Mouse (Mus musculus) megakaryocyte progenitor cell, adult 5-6 weeks (primary cell): ENCODE data around the gene Tcf7l1. TPM values are rescaled to one million over a fixed set of nuclear protein-coding genes. Genes with fewer than 3 reads are reported as not detected.
"Not testable (repeated sequence)": the region's sequence is repeated elsewhere in the genome, so short reads cannot be mapped to it uniquely, and the experiment has no call there.

Experiments used
- ATAC-seq: replicated peaks from 2 replicates; pipeline ENCODE4 v1.8.0; 2016; ENCODE audit warnings: mild to moderate bottlenecking, moderate TSS enrichment, inconsistent platforms; ENCODE audit not compliant: poor library complexity
- total RNA-seq, 2 experiments: library from RNA; stranded (forward) in 1 of 2; stranded (reverse) in 1 of 2; fragments of 157-497, 149-512 nt in 1 of 2; fragments of 200-1000 nt in 1 of 2; gene quantifications; 2 replicates each; pipeline versions ENCODE4 v1.2.3 to v1.2.4; 2015 to 2017

Gene Tcf7l1
- 0.37 and 0.52 TPM in 2 replicates for total RNA-seq (2015)
- total RNA-seq (2017) = not detected in 2 replicates

DNA sequence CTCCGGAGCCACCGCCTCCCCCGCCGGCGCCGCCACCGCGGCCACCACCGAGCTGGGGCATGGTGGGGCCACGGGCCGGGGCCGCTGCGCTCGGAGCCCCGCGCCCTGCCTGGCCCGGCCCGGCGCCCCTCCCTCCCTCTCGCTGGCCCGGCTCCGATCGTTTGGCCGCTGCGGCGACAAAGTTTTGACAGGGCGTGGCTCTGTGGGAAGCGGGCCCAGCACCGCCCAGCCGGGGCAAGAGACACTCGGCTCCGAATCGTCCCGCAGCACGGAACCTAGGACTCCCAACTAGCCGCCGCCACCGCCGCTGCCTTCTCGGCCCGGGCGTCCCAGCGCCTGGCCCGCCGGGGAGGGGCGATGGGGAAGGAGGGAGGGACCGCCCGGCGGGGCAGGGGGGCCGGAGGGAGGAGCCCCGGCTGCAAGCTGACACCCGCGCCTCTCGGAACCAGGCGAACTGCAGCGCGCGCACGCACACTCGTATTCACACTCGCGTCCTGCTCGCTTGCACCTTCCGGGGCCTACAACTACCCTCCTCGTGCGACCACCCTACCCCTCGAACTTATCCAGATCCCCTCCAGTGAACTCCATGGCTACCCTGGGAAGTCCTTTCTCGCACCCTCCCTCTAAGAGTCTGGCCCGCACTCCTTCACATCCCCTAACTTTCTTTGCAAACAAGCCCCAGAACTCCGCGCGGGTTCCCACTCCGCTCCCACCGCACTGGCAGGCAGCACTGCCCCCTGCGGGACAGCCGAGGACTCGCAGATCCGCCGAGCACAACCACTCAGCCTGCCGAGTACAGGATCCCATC, at the start of gene Tcf7l1:
Gene Tcf7l1, minus strand, starts transcription at position 363 of the 808 bp plus-strand sequence.
- peak; percentile 96 for ATAC-seq

DNA sequence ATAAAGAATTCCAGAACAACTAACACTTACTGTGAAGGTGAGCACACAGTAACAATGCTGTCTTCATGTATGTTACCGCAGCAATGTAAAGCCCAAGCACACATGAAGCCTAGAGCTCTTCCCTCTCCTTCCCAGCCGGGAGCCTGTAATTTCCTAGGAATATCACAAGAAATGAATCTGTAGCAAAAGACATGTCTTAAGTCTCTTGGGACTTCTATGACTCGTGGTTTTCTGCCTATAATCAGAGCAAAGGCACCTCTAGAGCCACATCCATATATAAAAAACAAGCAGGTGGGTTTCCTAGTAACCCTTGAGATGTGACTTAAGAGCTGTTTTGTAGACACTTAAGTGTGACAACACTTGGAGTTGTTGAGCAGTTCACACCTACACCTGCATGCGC, 48.7 kb upstream of the Tcf7l1 start:
- no peak for ATAC-seq

DNA sequence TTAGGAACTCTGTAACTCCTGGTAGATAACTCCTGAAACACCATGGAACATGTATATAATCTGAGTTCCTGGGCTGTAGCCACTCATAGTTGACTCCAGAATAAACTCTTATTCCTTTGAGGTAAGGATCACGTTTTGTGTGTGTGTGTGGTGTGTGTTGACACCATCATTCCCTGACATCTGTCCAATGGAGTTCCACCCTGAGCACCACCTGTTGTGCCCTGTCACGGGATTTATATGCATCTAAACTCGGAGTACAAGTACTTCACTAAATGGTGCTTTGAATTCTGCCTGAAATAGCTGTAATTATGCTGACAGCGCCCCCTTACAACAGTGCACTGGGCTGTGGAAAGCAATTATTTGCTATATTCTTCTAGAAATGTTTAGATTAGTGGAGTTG, 45.5 kb upstream of the Tcf7l1 start:
- no peak for ATAC-seq

DNA sequence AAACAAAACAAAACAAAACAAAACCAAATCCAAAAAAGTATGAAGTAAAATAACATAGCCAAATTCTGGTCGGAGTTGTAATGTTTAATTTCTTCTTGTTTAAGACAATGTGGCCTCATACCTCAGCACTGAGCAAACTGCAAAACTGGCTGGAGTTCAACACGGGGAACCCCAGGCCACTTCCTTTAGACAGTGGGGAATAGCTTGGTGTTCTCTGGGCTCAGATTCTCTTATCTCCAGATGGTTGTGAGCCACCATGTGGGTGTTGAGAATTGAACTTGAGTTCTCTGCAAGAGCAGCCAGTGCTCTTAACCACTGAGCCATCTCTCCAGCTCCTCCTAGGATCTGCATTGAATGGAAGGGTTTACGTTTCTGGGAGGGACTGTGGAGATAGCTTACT, 42.8 kb upstream of the Tcf7l1 start:
- ATAC-seq = no peak

DNA sequence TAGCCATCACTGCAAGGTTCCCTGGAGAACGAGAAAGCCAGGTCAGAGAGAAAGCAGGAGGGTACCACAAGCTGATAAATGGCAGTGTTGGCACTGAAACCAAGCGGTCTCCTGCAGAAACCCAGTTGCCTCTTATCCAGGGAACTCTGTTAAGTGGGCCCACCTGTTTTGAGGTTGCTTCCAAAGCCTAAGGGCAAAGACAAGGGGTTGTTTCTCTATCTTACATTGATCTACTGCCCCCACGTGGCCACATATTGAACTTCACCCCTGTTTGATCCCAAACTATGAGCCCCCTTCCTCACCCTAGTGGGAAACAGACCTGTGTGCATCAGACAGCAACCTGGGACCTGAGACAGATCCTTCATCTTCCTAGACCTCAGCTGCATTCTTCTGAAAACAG, 42.2 kb upstream of the Tcf7l1 start:
- peak; percentile 92 for ATAC-seq

DNA sequence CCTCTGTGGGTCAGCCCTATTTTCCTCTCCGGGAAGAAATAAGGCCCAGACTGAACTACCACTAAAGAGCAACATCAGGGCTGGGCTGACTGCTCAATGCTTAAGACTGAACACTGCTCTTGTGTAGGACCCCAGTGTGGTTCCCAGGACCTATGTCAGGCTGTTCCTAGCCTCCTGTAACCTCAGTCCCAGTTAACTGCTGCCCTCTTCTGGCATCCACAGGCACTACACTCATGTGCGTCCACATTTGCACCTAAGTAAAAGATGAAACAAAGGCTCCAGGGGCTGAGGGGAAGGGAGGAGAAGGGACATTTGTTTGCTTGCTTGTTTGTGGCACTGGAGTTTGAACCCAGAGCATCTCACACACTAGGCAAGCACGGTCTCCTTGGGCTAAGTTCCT, 39.8 kb upstream of the Tcf7l1 start:
- peak; percentile 71; the same call in 1 of the 2 replicates for ATAC-seq

DNA sequence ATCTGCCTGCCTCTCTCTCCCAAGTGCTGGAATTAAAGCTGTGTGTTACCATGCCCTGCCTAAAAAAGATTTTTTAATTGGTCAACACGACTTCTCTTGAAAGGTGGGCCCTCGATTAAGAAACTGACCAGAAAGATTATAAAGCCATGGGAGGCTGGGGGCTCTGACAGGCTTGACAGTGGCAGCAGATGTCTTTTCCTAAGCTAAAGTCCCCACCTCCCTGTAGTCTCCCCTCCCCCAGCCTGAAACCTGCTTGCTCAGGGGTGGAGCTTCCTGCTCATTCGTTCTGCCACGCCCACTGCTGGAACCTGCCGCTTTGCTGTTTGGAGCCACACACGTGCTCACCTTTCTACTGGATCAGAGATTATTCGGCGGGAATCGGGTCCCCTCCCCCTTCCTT, 39.0 kb upstream of the Tcf7l1 start:
- not testable (repeated sequence) for ATAC-seq

DNA sequence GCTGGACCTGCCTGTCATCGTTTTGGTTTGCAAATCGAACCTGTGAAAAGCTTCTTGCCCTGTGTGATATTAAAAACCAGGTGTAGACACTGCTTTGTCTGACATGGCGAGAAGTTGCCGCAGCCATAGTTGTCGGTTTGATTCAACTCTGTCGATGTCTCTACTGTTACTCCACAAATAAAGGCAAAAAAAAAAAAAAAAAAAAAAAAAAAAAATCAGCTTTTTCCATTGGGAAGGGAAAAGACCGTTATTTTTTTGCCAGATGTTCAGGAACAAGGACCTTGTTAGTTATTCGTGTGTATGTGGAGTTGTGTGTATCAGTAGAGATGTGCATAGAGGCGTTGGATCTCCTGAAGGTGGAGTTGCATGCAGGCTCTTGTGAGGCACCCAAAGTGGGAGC, 36.7 kb upstream of the Tcf7l1 start:
- ATAC-seq = no peak

DNA sequence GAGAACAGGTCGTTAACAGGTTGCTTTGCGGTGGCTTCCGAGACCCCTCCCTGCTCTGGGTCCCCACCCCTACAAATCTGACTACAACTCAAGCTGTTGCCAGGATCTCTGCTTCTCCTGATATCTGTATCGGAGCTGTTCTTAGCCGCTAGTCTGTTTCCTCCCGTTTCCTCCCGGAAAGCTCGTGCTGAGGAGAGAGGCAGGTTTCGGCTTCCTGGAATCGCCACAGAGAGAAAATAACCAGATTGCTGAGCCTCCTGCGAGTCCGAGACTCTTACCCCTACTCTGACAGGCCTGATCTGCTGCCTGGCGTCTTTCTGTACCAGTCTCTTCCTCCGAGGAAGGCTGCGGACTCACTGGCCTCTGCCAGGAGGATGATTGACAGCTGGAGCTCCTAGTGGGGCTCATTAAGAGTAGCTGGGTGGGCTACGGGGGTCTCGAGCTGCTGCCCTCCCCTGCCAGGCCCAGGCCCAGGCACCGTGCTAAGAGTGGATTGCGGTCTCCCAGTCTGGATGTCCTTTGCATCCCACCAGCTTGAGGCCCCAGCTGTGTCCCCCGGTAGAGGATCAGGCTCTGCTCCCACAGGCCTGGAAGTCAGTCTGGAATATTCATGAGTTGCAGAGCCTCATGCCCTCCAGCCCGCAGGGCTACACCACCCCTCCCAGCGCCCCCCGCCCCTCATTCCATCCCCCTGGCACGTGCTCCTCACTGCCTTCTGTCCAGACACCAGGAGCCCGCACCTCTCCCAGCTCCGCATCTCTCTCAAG, 36.1 kb upstream of the Tcf7l1 start:
- ATAC-seq = no peak; the same call in 1 of the 2 replicates

DNA sequence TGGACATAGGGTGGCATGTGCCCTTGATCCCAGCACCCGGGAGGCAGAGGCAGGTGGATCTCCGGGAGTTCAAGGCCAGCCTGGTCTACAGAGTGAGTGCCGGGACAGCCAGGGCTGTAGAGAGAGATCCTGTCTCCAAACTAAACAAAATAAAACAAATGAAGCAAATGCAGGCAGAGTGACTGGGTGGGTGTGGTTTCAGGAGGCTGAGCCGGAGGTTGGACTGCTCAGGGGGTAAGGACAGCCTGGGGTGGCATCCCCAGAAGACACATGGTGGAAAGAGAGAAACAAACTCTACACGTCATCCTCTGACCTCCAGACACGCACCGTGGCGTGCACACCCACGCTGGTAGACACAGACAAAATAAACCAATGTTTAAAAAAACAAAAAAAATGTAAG, 24.4 kb upstream of the Tcf7l1 start:
- no peak for ATAC-seq

DNA sequence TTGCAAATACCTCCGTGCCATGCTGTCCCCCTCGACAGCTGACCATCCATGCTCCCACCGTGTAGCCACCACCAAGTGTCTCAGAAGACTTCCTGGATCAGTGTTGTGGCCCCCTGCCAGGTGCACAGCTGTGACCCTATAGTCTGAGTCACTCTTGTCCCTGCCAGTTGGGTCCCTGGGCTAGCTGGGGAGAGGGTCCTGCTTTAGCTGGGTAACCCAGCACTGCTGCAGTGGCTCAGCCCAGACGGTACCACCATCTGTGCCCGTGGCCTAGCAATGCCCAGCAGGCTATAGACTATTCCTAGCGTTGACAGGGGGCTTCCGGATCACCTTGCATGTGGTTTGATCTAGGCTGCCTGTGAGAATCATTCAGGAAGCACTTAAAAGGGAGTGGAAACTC, 21.2 kb upstream of the Tcf7l1 start:
- peak; percentile 85 for ATAC-seq

DNA sequence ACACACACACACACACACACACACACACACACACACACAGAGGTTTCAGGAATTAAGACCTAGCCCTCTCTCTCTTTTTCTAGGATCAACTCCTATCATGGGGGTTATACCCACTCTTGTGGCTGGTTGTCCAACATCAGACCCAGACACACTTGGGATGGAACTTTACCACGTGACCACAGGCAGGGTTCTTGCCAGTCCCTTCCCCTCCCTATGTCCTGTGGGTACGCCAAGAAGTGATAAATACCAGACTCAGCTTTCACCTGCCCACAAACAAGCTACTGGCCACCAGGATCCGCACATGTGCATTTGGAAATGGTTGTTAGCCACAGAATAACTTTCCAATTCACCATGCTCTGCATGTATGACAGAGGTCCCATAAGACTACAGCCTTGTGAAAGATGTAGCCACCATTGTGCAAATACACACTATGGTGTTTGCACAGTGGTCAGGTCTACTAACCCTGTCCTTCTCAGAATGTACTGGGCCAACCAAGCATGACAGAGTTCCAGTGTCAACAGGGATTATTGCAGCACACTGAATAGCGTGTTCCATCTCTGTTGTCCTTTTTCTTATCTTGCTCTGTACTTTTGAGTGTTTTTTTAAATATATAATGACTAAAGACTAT, 20.6 kb upstream of the Tcf7l1 start:
- ATAC-seq = no peak

DNA sequence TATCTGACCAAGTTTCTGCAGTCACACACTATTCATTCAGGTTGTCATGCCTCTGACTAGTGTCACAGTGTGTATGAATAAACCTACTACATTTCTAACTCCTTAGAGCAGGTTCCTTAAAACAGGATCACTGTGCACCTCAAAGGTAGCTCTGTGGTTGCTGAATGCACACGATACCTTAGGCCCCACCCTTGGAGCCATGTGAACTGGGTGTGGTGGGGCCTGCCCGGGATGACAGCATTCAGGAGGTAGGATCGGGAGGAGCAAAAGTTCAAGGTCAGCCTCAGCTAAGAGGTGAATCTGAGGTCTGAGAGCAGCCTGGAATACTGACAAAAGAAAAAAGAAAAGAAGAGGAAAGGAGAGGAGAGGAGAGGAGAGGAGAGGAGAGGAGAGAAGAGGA, 19.3 kb upstream of the Tcf7l1 start:
- no peak for ATAC-seq

DNA sequence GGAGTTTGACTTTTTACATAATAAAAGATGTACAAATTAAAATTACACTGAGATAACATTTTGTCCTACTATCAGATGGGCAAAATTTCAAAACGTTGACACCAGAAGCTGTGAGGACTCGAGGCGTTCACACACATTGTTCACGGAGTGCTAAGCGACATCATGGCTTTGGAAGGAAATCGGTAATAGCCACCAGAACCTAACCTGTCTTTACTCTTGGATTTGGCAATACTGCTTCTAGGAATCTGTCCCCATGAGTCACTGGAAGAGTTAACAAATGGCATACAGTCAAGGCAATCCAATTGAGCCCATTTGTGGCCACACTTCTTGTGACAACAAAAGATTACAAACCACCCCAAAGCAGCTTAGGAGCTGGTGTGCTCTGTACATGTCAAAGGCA, 14.6 kb upstream of the Tcf7l1 start:
- no peak for ATAC-seq

DNA sequence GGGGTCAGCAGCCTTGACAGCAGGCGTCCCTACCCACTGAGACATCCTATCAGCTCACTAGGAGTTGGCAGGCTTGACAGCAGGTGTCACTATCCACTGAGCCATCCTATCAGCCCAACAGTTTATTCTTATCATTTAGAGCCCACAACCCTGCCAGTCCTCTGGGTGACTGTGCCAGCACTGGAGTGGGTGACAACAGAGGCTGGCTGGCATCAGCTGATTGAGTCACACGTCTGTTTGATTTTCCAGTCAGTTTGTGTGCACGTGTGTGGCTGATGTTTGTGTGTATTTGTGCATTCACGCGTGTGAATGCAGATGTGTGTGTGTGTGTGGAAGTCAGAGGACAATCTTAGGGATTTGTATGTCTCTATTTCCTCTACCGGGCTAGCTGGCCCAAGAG, 13.1 kb upstream of the Tcf7l1 start:
- ATAC-seq = peak; percentile 55

DNA sequence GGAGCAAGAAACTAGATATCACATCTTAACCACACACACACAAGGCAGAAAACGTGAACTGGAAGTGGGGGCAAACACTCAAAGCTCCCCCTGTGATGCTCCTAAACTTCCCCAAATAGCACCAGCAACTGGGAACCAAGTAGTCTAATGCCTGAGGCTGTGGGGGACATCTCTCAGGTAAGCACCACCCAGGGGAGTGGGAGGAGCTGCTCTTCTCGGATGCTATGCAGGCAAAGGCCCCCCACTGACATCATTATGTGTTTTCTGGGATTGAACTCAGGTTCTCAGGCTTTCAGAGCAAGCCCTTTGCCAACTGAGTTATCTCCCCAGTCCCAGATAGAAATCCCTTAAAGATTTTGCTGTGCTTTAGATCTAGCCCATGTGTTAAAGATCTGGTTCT, 11.6 kb upstream of the Tcf7l1 start:
- no peak for ATAC-seq

DNA sequence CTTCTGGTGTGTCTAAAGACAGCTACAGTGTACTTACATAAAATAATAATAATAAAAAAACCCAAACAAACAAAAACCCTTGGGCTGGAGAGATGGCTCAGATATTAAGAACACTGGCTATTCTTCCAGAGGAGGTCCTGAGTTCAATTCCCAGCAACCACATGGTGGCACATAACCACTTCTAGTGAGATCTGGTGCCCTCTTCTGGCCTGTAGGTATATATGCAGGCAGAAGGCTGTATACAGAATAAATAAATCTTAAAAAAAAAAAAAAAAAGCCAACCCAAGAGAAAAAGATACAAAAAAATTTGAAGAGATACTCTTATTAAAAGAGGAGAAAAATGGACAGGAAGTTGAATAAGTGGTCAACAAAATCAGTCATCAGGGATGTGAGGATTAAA, 8.7 kb upstream of the Tcf7l1 start:
- ATAC-seq = no peak

DNA sequence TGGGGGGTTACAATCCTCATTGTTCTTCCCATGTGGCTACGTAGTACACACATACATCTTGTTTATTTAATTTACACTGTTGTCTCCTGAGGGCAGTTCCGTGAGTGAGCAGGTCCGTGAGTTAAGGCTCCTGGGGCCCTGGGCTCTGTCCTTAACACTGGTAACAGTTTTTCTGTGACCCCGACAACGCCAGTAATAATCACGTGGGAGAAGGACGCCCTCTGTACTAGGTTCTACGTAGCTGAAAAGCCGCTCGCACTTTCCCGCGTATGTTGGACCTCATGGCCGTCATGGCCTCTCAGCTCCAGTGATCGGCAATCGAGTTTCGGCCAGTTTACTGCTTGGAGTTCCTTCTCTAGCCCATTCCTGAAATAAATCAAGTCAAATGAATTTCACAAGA, 6.4 kb upstream of the Tcf7l1 start:
- no peak for ATAC-seq

DNA sequence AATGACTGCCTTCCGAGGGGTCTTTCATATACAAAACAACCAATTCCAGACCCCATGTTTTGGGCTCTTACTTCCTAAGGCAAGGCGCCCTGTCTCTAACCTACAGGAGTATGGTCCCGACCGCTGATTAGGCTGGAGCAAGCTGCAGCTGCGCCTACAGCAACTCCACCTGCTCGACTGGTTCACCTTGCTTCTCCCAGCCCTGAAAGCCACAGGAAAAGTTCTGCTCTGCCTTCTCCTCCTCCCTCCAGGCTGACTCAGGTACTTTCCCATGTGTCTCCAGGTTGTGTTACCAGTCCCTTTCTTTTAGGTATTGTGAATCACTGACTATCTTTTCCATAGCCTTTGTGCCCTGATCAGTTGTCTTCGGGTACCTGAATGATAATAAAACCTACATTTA, 5.8 kb upstream of the Tcf7l1 start:
- no peak for ATAC-seq

DNA sequence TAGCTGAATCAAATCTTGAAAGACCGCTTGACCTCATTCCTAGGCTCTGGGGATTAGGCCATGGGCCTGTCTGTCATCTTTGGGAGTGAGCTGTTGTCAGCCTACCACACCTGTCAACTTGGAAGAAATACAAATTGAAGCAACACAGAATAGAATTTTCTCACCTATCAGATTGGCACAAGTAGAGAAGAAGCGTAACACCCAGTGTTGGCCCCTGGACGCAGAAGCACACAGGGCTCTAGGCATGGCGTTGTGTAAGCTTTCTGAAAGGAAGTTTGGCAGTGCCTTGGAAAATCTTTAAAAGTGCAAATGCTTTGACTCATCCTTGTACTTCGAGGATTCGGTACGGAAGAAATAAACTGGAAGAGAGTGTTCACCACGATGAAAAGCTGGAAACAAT, 3.6 kb upstream of the Tcf7l1 start:
- no peak for ATAC-seq

DNA sequence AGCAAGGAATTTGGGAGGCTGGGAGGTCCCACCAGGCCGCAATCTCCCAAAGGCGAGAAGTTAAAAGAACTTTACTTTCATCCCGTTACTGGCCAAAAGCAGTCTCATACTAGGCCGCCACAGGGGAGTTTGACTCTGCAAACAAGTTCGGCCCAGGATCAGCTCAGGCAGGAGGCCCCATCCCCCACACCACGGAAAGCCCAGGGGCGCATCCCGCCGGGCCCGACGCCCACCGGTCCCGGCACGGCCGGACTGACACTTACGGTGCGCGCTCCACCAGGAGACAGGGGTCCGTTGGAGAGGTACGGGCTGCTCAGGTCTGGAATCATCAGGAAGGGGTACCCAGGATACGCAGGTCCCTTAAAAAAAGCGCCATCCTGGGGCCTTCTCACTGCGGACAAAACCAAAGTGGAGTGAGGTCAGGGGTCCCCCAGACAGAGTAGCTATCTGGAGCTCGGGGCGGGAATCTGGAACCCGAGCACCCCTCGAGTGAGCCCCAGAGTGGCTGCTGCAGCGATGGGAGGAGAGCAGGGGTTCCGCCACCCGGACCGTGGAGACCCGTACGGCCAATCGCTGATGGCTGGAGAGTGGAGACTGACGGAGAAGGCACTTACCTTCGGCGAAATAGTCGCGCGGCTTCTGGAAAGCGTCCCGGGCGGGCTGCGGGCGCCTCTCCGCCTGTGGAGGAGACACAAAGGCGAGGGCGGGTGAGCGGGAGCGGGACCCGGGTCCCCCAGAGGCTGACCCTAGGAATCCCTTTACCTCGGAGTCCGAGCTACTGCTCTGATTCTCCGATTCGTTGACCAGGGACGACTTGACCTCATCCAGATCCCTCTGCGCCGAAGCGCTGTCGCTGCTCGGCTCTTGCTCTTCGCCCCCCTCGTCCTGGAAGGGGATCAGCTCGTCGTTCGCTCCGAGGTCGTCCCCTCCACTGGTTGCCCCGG, 834 bp downstream of the Tcf7l1 start:
- 0 out of 2 replicates have a peak, but pooled peaks have one; percentile 18 for ATAC-seq
